Mouse (Mus musculus): Measurements from ENCODE around the gene Alg6. TPM values are rescaled to one million over a fixed set of nuclear protein-coding genes. Genes with fewer than 3 reads are reported as not detected.

Alg6 gene
- 1 to 10 TPM; 3.8 to 7.3 TPM for polyA plus RNA-seq (2017; shearing (Covaris generic))

GRCm38 (mm10) chr4:99714904-99715782 lies at the start of gene Alg6:
Gene Alg6 (plus strand): TSS chr4:99715664.

Other genes starting within 250 kb of the Alg6 start
- gene Foxd3, start 59.4 kb upstream of the Alg6 start, polyA plus RNA-seq (2017; shearing (Covaris generic)), result not detected
- gene Efcab7, start 113.5 kb downstream of the Alg6 start, polyA plus RNA-seq (2017; shearing (Covaris generic)), result 1 to 10 TPM; 4.5 to 9.5 TPM
- gene Pgm1, start 213.8 kb downstream of the Alg6 start, polyA plus RNA-seq (2017; shearing (Covaris generic)), result 10 to 100 TPM; 39.6 to 41.4 TPM
- 10 to 100 TPM; 23.7 to 31.3 TPM for gene Itgb3bp, start 214.1 kb downstream of the Alg6 start, polyA plus RNA-seq (2017; shearing (Covaris generic))

All from inflammation-experienced regulatory T-cells (primary cell).